Mouse (Mus musculus) retina, embryonic 14.5 days (tissue): Measurements from ENCODE around the gene Bahcc1.

Source experiments
- DNase-seq: peaks from one replicate; pipeline ENCODE4 v3.0.0-alpha.2; 2015; ENCODE audit warnings: low spot score

The Bahcc1 gene

GRCm38 (mm10) chr11:120260769-120261150 lies 28.0 kb downstream of the Bahcc1 start:
- DNase-seq = no peak

GRCm38 (mm10) chr11:120261416-120262355 lies 28.9 kb downstream of the Bahcc1 start:
- no peak for DNase-seq

- DNase-seq = peak; percentile 81
Measured at GRCm38 (mm10) chr11:120262356-120262901, 29.7 kb downstream of the Bahcc1 start.

- DNase-seq = no peak
Measured at GRCm38 (mm10) chr11:120263176-120263575, 30.4 kb downstream of the Bahcc1 start.

GRCm38 (mm10) chr11:120264008-120264407 lies 31.3 kb downstream of the Bahcc1 start:
- DNase-seq = no peak

GRCm38 (mm10) chr11:120265458-120265857 lies 32.7 kb downstream of the Bahcc1 start:
- DNase-seq = no peak

GRCm38 (mm10) chr11:120266259-120266758 lies 33.6 kb downstream of the Bahcc1 start:
- DNase-seq = no peak

- DNase-seq = no peak
Measured at GRCm38 (mm10) chr11:120267274-120267673, 34.5 kb downstream of the Bahcc1 start.

GRCm38 (mm10) chr11:120267676-120268075 lies 34.9 kb downstream of the Bahcc1 start:
- DNase-seq = no peak

GRCm38 (mm10) chr11:120268195-120268967 lies 35.6 kb downstream of the Bahcc1 start:
- no peak for DNase-seq

GRCm38 (mm10) chr11:120269007-120269406 lies 36.3 kb downstream of the Bahcc1 start:
- no peak for DNase-seq

- peak; percentile 46 for DNase-seq
Measured at GRCm38 (mm10) chr11:120269498-120270104, 36.9 kb downstream of the Bahcc1 start.

GRCm38 (mm10) chr11:120279335-120279734 lies 46.6 kb downstream of the Bahcc1 start:
- no peak for DNase-seq

GRCm38 (mm10) chr11:120280281-120280773 lies 47.6 kb downstream of the Bahcc1 start:
- DNase-seq = peak; percentile 76

GRCm38 (mm10) chr11:120280774-120281173 lies 48.0 kb downstream of the Bahcc1 start:
- DNase-seq = no peak

GRCm38 (mm10) chr11:120281197-120281596 lies 48.5 kb downstream of the Bahcc1 start:
- no peak for DNase-seq

GRCm38 (mm10) chr11:120283542-120283941 lies 50.8 kb downstream of the Bahcc1 start:
- DNase-seq = no peak

- DNase-seq = no peak
Measured at GRCm38 (mm10) chr11:120289644-120290043, 56.9 kb downstream of the Bahcc1 start.

- DNase-seq = no peak
Measured at GRCm38 (mm10) chr11:120290266-120290665, 57.5 kb downstream of the Bahcc1 start.

- peak; percentile 39 for DNase-seq
Measured at GRCm38 (mm10) chr11:120293714-120294113, 61.0 kb downstream of the Bahcc1 start.

GRCm38 (mm10) chr11:120296305-120297144 lies 63.8 kb downstream of the Bahcc1 start:
- DNase-seq = peak; percentile 46
